Mouse (Mus musculus) c-Kit-negative CD71-positive TER-119-positive erythroid progenitor cells, embryonic 14.5 days (primary cell): Measurements from ENCODE around the gene Shisal2b.
A peak's percentile ranks its signal among the peaks of the same experiment; 100 is the strongest.
"Not testable (repeated sequence)": the region's sequence is repeated elsewhere in the genome, so short reads cannot be mapped to it uniquely, and the experiment has no call there.

Experiments used
- DNase-seq: peaks from one replicate; pipeline ENCODE4 v3.0.0-alpha.2; 2013; ENCODE audit warnings: low read depth, low spot score

Shisal2b gene

DNA sequence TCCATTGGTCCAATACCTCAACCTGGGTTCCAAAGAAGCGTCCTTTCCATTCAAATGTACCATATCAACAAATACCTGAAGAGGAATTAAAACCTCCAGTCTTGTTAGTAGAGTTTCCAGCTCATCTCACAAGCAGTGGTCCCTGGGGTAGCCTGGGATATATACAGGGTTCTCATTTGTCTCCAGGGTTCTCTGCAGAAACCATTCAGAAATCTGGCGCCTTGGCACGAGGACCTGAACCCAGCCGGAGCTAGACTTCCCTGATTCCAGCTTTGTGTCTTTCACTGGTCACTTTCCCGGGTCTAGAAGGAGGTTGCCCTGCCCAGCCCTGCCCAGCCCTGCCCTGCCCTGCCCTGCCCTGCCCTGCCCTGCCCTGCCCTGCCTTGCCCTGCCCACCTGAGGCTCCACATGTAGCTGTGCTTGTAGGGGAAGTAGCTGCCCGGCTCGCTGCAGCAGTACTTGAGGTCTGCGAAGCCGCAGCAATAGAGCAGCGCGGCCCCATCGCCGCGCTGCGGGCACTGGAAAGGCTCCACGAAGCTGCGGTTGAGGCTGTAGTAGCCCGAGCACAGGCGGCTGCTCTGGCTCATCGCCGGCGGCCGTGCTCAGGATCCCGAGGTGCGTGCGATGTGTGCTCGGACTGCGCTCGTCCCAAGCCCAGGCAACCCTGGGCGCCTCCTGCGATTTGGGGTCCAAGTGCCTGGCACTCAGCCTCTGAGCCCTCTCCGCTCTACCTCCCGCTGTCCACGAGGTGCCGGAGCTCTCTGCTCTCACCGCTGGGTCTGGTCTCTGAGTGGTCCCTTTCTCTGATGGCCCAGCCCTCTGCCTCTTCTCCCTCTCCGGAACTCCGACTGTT lies at the start of gene Shisal2b:
Gene Shisal2b (minus strand): TSS at position 767 of the 853 bp plus-strand sequence.
- DNase-seq, result no peak

GRCm38 (mm10) chr13:104911626-104912025 lies 47.9 kb upstream of the Shisal2b start:
- DNase-seq, result not testable (repeated sequence)

DNA sequence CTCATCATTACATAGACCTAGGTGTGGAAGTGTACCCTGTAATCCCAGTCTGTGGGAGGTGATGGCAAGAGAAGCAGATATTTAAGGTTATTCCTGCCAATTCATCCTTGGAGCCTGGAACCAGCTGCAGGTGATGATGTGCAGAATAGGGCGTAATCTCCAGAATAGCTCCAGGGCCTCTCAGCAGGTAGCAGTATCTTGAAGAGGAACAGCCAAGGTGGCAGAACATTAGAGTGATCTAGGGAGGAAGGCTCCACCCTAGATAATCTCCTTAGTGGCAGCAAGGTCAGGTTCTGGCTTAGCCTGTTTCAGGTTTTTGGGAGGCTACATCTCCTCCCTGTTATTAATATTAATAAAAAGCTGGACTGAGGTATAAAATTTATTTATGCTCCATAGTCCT lies 47.3 kb upstream of the Shisal2b start:
- DNase-seq, result not testable (repeated sequence)

- no peak for DNase-seq
Measured at GRCm38 (mm10) chr13:104908691-104909090, 45.0 kb upstream of the Shisal2b start.

- no peak for DNase-seq
Measured at GRCm38 (mm10) chr13:104894771-104895170, 31.1 kb upstream of the Shisal2b start.

GRCm38 (mm10) chr13:104892337-104892736 lies 28.6 kb upstream of the Shisal2b start:
- no peak for DNase-seq

DNA sequence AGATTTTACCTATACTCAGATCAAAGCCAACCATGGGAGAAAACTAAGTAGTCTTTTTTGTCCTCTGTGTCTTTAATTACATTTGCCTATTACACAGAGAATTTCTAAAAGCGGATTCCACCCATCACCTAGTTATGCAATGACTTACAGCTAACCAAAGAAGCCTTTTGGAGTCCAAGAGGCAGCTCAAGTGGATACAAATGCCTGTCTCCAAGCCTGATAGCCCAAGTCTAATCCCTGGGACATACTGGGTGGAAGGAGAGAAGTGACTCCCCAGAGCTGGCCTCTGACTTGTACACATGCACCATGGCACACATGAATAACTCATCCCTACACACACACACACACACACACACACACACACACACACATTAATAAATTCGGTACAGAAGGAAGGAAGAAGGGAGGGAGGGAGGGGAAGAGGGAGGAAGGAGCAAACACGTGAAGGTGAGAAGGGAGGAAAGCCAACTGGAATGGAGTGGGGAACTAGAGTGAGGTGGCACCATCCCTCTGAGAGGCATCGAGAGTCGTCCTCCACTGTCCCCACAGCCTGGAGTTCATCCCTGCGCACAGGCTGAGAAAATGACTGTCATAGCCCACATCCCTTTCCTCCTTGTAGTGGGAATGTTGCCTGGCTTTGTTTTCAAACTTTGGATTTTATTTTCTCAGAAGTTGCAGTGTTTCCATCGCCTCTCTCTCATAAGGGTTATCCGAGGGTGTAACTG lies 22.8 kb upstream of the Shisal2b start:
- no peak for DNase-seq

GRCm38 (mm10) chr13:104883566-104884249 lies 20.0 kb upstream of the Shisal2b start:
- no peak for DNase-seq

GRCm38 (mm10) chr13:104878508-104878907 lies 14.8 kb upstream of the Shisal2b start:
- DNase-seq, result no peak

- DNase-seq, result no peak
Measured at GRCm38 (mm10) chr13:104869907-104870306, 6.2 kb upstream of the Shisal2b start.

DNA sequence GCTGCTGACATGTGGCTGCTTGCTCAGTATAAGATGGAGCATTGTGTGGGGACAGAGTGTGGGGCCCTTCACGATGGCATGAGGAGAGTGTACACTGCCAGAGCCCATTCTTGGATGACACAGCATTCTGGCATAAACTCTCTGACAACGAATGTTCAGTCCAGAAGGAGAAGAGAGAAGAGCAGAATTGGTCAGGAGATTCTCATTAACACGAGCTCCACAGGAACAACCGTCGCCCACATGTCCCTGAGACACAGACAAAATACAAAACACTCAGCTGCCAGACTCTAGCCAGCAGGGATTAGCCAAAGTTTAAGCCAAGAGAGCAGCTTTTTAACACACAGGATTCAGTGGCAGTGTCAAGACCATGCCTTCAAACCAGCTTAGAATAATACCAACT lies 3.0 kb upstream of the Shisal2b start:
- DNase-seq, result no peak

DNA sequence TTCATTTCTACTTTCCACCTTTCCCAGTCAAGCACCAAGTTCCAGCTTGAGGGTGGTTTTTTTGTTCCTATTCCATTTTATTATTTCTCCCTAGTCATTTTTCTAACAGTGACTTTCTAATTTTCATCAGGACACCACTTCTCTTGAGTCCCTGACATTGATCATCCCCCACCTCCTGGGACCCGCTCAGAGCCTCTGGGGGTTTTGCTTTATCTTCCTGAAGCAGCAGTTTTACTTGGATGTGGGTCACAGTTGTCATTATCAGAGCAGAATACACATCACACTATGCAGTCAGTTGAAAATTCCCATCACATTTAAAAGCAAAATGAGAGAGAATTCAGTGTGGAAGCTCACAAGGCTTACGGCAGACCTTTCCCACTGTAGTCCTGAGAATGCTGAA lies 10.0 kb downstream of the Shisal2b start:
- no peak for DNase-seq

DNA sequence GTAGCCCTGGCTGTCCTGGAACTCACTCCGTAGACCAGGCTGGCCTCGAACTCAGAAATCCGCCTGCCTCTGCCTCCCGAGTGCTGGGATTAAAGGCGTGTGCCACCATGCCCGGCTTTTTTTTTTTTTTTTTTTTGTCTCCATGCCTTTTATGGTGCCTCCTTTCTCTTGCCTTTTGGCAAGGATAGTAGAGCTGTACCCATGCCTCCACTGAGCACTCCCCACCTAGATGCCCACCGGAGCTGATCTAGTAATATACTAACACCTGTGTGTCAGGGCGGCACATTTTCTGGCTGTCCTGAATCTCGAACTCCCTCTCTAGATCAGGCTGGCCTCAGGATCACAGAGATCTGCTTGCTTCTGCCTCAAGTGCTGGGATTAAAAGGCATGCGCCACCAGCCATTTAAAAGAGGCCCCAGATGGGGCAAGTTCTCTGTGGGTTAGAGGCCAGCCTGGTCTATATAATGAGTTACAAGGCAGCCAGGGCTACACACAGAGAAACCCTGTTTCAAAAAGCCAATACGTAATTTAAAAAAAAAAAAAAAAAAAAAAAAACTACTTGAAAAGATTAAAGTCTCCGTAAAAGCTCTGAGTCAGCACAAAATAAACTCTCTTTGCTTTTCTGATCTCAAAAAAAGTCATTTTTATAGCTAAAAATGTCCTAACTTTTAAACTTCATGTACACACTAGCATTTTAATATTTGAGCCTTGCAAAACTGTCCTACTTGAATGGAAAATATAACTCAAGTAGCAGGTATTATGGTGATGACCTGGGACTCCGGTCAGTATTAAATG lies 20.2 kb downstream of the Shisal2b start:
- no peak for DNase-seq

- DNase-seq, result no peak
Measured at GRCm38 (mm10) chr13:104841937-104842336, 21.8 kb downstream of the Shisal2b start.

DNA sequence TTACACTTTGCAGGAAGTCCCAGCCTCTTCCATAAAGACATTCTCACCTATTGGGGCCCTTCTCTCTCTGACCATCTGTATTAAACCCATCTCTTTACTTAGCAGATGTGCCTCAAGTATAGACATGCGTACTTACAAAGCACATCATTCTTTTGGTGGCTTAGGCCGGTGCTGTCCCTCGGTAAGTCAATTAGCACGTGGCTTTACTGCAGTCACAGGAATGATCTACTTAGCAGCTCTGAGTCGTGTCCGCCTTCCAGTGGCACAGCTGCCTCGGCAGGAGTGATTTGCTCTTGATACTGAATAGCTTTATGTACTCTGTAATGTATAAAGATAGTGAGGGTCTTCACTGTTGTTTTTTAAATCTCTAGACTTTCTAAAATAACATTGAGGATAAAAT lies 26.1 kb downstream of the Shisal2b start:
- no peak for DNase-seq

- no peak for DNase-seq
Measured at GRCm38 (mm10) chr13:104832811-104833210, 30.9 kb downstream of the Shisal2b start.

DNA sequence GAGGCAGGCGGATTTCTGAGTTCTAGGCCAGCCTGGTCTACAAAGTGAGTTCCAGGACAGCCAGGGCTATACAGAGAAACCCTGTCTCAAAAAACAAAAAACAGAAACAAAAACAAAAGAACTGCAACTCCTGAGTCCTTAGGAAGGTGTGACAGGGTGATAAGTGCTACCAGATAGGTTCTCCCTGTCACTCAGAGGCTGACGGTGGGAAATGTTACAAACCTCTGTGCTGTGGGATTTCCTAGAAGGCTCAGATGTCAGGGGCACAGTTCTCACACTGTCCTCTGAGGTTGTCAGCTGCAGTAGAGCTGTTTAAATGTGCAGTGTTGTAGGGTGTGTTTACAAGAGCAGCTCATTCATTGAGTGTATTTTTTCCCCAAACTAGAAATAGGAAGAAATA lies 38.2 kb downstream of the Shisal2b start:
- no peak for DNase-seq

DNA sequence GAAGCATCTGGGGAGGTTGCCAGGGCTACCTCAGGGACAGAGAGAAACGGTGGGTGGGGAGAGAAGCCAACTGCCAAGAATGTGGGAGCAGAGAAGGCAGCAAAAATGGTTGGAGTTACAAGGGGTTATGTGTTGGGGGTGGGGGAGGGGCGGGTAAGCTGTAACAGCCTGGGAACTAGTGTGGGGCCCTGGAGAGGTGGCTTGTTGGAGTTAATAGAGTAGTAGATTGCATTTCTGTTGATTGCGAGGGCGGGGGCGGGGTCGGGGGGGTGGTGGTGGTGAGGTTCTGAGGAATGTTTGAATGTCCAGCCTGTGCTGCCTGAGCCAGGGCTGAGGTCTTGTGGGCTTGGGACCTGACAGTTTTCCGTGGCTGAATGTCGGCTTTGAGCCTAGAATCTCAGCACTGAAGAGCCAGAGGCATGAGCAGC lies 41.3 kb downstream of the Shisal2b start:
- no peak for DNase-seq

DNA sequence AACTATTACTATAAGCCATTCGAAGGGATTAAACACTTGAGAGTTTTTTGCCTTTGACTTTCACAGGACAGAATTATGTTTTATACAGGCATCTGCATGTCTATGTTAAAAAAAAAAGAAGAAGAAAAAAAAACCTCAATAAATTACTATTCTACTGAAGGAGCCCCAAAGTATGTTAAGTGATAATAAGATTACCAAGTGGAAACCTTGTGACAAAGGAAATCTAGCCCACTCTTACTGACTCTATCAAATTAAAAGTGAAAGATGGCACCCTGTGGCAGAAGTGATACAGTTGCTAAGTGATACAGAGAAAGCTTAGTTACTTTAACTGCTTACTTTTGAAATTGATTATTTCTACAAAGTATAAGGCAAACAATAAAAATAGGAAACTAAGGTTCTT lies 41.8 kb downstream of the Shisal2b start:
- DNase-seq, result no peak

- no peak for DNase-seq
Measured at GRCm38 (mm10) chr13:104821192-104821591, 42.5 kb downstream of the Shisal2b start.

DNA sequence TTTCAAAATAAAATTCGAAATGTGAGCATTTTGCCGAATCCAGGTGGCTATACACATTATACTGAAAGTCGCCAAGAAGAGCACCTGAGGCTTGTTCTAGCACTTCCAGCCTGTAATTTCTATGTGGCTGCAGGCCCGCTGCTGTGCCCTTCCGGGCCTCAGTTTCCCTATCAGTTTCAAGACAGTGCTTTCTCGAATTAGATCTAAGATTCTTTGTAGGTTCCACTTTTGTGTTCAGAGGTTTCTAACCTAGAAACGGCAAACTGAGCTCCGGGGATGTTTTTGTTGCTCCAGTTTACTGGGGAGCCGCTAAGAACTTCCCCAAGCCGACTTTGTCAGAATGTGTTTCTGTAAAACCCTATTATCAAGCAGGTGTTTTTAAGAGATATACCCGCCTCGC lies 46.0 kb downstream of the Shisal2b start:
- peak; percentile 22 for DNase-seq
